Mouse (Mus musculus) spleen, adult 2 months (tissue): ENCODE data around the gene Zbtb25.

Experiments
- CTCF ChIP-seq: fragments of 200-500 bp; IDR thresholded peaks from 2 replicates; pipeline ENCODE4 v1.5.1; 2011; ENCODE audit warnings: mild to moderate bottlenecking, inconsistent platforms; ENCODE audit not compliant: insufficient read depth, insufficient read length, insufficient replicate concordance; ENCODE audit errors: extremely low read depth
- POLR2A ChIP-seq: fragments of 200-500 bp; IDR thresholded peaks from 2 replicates; pipeline ENCODE4 v1.6.1; 2011; ENCODE audit warnings: low read depth, low read length, inconsistent platforms

DNA sequence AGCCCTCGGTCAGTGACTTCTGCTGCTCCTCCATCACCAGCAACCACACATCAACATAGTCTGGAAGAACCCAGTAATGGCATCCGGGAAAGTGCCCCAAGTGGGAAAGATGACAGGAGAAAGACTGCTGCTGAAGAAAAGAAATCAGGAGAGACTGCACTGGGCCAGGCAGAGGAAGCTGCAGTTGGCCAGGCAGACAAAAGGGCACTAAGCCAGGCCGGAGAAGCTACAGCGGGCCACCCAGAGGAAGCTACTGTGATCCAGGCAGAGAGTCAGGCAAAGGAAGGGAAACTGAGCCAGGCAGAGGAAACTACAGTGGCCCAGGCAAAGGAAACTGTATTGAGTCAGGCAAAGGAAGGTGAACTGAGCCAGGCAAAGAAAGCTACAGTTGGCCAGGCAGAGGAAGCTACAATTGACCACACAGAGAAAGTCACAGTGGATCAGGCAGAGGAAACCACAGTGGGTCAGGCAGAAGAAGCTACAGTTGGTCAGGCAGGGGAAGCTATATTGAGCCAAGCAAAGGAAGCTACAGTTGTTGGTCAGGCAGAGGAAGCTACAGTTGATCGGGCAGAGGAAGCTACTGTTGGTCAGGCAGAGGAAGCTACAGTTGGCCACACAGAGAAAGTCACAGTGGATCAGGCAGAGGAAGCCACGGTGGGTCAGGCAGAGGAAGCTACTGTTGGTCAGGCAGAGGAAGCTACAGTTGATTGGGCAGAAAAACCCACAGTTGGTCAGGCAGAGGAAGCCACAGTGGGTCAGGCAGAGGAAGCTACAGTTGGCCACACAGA, 40.6 kb downstream of the Zbtb25 start:
- TF ChIP-seq CTCF (no peak), POLR2A (no peak)
